Mouse (Mus musculus) naive thymus-derived CD4-positive, alpha-beta T cell, adult 5 months (primary cell): Measurements from ENCODE around the gene Gla. TPM values are rescaled to one million over a fixed set of nuclear protein-coding genes. Genes with fewer than 3 reads are reported as not detected.

Experiments
- polyA plus RNA-seq: library from polyadenylated mRNA; unstranded; fragments of 100-300 nt; shearing (Covaris generic); gene quantifications from one replicate; pipeline ENCODE4 v1.2.1, GENCODE M21; 2017

Gla gene
- 12.4 TPM for polyA plus RNA-seq

DNA sequence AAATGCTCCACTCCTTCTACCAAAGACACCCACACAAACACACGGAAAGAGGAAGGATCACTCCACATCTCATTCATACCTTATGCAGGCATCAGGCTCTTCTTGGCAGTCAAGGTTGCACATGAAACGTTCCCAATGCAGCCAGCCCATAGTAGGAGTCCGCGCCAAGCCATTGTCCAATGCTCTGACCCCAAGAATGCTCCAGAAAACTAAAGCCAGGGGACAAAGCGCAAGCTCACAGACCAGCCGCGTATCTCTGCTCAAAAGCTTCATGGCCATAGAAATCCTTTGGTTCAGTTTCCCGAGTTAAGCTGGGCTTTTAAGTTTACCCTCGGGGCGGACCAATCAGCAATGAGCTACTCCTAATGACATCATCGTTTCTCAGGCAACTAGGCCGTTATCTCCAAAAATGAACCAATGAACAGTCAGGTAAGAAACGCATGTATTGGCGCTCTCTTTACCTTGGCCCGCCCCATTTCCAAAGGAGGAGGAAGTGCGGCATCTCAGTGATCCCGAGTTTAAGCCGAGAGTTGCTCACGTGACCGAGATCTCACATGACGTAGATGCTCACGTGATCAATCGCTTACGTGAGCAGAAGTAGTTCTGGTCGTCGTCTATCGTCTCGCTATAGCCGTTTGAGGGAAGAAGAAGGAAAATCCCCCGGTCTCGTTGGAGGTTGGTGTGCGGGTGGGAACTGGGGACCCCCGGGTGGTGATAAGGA, at the start of gene Gla, which contains the start of gene Hnrnph2:
Gla (minus strand) TSS at position 467 of the 721 bp plus-strand sequence.
Hnrnph2 (plus strand) TSS at position 521 of the 721 bp plus-strand sequence.

GRCm38 (mm10) chrX:134585103-134586002, 15.6 kb downstream of the Gla start, which contains the start of gene Rpl36a:
Gene Rpl36a, plus strand, starts transcription at chrX:134585654.

DNA sequence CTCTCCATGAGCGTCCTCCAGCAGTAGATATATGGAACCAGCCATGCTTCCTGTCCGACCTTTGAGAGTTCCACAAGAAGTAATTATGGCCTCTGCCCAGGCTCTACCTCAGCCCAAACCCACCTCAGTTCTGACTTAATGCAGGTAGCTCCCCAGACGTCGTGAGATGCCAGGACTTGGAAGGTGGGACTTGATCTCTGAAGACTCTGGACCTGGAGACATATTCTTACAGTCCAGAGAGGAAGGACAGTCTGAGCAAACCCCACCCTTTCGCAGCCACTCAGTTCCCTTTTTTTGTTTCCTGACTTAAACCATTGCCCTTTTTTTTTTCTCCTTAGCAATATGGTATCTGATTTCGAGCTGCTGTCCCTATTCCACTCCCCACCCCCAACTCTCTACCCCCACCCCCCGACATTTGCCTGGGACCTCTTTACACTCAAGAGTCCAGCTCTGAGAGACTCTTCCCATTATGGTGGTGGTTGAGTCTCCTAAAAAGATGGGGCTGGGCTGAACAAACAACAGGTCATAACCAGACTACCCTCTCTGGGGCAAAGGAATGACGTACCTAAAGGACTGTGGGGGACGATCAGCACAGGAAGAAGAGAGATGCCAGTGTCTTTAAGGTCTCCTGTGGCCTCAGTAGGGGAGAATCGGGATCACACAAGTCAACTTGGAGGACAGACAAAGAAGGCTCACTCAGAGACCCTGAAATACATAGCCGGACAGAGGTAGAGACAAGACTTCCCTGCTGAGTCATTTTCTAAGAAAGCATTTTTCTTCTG, 17.8 kb downstream of the Gla start, which contains the start of gene Btk:
Btk (minus strand) TSS at position 683 of the 782 bp plus-strand sequence.

DNA sequence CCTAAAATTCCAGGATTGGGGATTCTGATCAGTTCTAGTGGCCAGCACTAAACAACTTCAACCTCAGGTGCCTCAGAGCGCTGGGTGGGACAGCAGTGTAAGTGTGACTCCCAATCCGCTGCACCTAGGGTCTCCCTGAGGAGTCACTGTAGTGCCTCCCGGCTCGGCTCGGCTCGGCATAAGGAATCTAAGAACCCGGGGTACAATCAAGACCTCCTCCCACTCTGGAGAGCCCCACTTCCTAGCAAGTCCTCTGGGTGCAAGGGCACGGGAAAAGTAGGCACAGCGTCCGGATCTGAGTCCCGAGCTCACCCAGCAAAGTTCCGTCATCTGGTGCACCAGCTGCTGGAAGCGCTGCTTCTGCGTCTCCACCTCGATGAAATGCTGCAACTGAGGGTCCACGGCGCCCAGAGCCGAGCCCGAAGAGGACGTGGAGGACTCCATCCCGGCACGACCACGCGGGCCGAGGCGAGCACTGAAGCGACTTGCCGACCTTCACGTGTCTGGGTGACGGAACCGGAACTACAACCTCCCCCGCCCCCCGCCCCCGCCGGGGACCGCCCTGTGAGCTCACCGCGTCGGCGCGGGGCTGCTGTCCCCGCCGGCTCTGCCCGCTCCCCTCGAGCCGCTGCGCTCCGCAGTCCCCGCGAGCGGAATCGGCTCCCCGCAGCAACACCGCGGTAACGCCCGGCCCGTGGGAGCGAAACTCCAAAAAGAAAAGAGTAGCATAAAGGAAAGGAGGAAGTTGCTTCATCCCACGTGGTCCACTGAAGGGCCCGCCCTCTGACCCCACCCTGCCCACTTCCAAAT, 59.6 kb downstream of the Gla start, which contains the start of gene Timm8a1:
Timm8a1 (minus strand) TSS at position 721 of the 810 bp plus-strand sequence.

Other genes starting within 250 kb of the Gla start
- not detected for gene Drp2, start 196.6 kb downstream of the Gla start, polyA plus RNA-seq
- gene Taf7l, start 124.6 kb downstream of the Gla start, polyA plus RNA-seq: not detected
- gene Timm8a1, start 59.3 kb downstream of the Gla start, polyA plus RNA-seq: 31.8 TPM
- gene Btk, start 17.6 kb downstream of the Gla start, polyA plus RNA-seq: 0.36 TPM
- 394 TPM for gene Rpl36a, start 15.5 kb downstream of the Gla start, polyA plus RNA-seq
- gene Hnrnph2, start 54 bp upstream of the Gla start, polyA plus RNA-seq: 160 TPM
- gene Armcx4, start 85.4 kb upstream of the Gla start, polyA plus RNA-seq: 0.32 TPM
- gene Armcx1, start 116.8 kb upstream of the Gla start, polyA plus RNA-seq: 1.5 TPM
- gene Armcx6, start 150.3 kb upstream of the Gla start, polyA plus RNA-seq: 2.2 TPM
- gene Armcx3, start 155.5 kb upstream of the Gla start, polyA plus RNA-seq: 15.0 TPM
- 10.7 TPM for gene Armcx2, start 208.1 kb upstream of the Gla start, polyA plus RNA-seq